Mouse (Mus musculus) limb, embryonic 10.5 days (tissue): ENCODE measurements around the gene Il17rd. TPM values are rescaled to one million over a fixed set of nuclear protein-coding genes. Genes with fewer than 3 reads are reported as not detected.

Experiments
- DNase-seq: peaks from one replicate; pipeline ENCODE4 v3.0.0-alpha.2; 2017; ENCODE audit warnings: low spot score
- H3K27ac ChIP-seq: fragments of 300-500 bp; sonication (generic); 2 replicates; pipeline ENCODE4 v1.5.1; 2016; ENCODE audit warnings: mild to moderate bottlenecking
- H3K27me3 ChIP-seq: fragments of 300-500 bp; sonication (generic); 2 replicates; pipeline ENCODE4 v1.6.1; 2016; ENCODE audit warnings: low read depth, mild to moderate bottlenecking; ENCODE audit not compliant: poor library complexity, severe bottlenecking
- H3K36me3 ChIP-seq: fragments of 300-500 bp; sonication (generic); 2 replicates; pipeline ENCODE4 v1.6.1; 2016; ENCODE audit warnings: mild to moderate bottlenecking, moderate library complexity
- H3K4me1 ChIP-seq: fragments of 300-500 bp; sonication (generic); 2 replicates; pipeline ENCODE4 v1.6.1; 2016
- H3K4me3 ChIP-seq: fragments of 300-500 bp; sonication (generic); 2 replicates; pipeline ENCODE4 v1.5.1; 2016; ENCODE audit warnings: mild to moderate bottlenecking, moderate library complexity
- H3K9me3 ChIP-seq: fragments of 300-500 bp; sonication (generic); replicated peaks from 2 replicates; pipeline ENCODE4 v1.6.1; 2016; ENCODE audit warnings: mild to moderate bottlenecking
- WGBS: fragments of 180-500 bp; shearing (Covaris S2); methylation state at CpG from one replicate; pipeline ENCODE4 v1.1.7; 2016; 5-methylcytosine and 5-hydroxymethylcytosine counted together
- polyA plus RNA-seq: library from polyadenylated mRNA; unstranded; fragments of >200 nt; fragmentation: Nextera tagmentation; extraction: Ambion mirVana; gene quantifications from 2 replicates; pipeline ENCODE4 v1.2.1, GENCODE M21; 2016

Gene Il17rd
- polyA plus RNA-seq, 1 experiment from 2014 or later, result 17.4 TPM

DNA sequence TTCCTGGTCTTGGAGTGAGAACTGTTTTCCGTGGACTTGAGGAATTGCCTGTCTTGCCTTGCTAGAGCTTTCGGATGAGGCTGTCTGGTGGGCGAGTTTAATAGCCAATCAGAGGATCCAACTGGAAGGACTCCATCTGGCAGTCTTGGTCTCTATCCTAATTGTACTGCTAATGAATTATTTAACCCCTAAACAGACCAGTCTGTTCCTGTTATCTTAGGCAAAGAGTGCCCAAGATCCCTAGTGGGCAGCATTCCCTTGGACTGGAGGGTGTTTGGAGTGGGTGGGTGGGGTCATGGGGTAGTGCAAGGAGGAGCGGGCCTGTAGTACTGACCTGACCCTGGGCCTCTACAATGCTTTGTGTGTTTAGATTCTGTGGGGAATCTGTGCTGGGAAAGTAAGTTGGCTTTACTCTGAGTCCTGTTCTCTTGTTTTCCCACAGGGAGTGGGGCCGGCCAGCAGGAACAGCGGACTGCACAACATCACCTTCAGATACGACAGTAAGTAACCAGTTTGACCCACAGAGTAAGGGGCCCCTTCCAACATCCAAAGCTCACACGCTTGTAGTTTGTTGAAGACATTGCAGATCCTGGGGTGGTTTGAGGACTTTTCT is 37.3 kb downstream of the Il17rd start:
- Histone ChIP-seq H3K27me3 (no peaks in the 10 kb centered on the region), H3K36me3 (peaks cover 57% of the 10 kb centered on the region), H3K4me1 (peaks cover 71% of the 10 kb centered on the region), H3K4me3 (no peak overlapping the region), H3K27ac (peak overlapping the region; percentile 78), H3K9me3 (no peaks in the 10 kb centered on the region)
- no peak for DNase-seq
- 67% methylated on average over 8 of the region's 8 CpGs for WGBS

DNA sequence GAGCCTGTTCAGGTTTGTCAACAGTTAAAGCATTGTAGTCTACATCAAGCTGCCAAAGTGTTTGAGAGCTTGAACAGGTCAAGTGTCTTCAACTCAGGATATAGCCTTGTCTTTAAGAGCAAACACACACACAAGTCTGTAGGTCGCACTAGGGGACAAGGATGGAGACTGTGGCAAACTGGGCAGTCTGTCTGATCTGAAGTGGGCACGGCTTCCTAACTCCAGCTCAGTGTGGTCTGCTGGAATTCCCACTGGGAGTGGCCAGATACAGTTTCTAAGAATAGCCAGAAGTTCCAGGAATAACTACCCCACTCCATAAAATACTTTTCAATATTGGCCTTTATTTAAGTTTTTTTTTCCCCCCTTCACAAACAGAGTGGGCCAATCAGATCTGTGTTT is 37.8 kb downstream of the Il17rd start:
- Histone ChIP-seq H3K27me3 (no peaks in the 10 kb centered on the region), H3K27ac (peak overlapping the region; percentile 78), H3K4me3 (no peak overlapping the region), H3K9me3 (no peaks in the 10 kb centered on the region), H3K36me3 (peaks cover 61% of the 10 kb centered on the region), H3K4me1 (peaks cover 71% of the 10 kb centered on the region)
- no peak for DNase-seq
- WGBS, result 92% methylated on average over 2 of the region's 2 CpGs

DNA sequence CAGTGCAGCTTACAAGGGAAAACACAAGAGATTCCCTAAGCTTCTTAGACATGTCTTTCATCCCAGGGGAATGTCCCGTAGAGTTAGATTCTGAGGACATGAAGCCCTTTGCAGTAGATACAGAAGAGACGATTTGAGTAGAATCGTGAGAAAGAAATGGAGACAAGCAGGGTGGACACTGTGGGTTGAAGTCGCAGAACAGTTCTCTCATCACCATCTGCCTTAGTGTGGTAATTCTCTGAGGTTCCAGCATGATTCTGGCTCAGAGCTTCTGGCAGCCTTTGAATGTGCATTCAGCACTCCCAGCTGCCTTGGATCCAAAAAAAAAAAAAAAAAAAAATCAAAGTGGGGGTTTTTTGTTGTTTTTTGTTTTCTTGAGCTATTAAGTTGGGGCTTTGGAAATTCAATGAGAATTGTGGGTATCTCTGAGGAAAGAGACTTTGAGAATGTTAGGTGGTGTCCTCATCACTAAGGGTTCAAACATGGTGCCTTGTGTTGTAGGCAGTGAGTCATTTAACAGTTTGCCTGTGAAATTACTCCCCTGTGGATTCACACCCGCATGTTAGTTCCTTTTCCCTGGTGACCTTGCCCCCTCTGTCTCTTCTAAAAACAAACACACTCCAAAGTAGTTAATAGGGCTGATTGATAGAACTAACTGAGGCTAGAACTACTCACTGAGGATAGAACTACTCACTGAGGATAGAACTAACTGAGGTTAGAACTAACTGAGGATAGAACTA is 43.0 kb downstream of the Il17rd start:
- H3K4me3 ChIP-seq, result no peak overlapping the region
- H3K4me1 ChIP-seq, result peaks cover 40% of the 10 kb centered on the region
- no peaks in the 10 kb centered on the region for H3K9me3 ChIP-seq
- no peak for DNase-seq
- no peak overlapping the region for H3K27ac ChIP-seq
- 59% methylated on average over 5 of the region's 5 CpGs for WGBS
- no peaks in the 10 kb centered on the region for H3K27me3 ChIP-seq
- H3K36me3 ChIP-seq, result peaks cover 91% of the 10 kb centered on the region

DNA sequence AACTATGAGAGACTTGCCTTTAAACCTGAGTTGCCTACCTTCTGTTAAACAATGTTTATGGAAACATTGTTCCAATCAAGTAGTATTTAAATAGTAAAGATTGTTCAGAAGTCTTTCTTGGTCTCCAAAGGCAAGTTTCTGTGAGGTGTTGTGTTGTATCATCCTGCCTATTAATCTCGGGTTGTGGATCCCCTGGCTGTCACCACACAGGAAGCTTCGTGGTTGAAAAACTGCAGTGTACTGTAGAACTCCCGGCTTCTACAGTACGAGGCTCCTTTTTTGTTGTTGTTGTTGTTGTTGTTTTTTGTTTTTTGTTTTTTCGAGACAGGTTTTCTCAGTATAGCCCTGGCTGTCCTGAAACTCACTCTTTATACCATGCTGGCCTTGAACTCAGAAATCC is 46.7 kb downstream of the Il17rd start:
- DNase-seq, result no peak
- H3K4me1 ChIP-seq, result peaks cover 35% of the 10 kb centered on the region
- peaks cover 94% of the 10 kb centered on the region for H3K36me3 ChIP-seq
- H3K9me3 ChIP-seq, result no peaks in the 10 kb centered on the region
- H3K27me3 ChIP-seq, result no peaks in the 10 kb centered on the region
- H3K4me3 ChIP-seq, result no peak overlapping the region
- 89% methylated on average over 5 of the region's 5 CpGs for WGBS
- H3K27ac ChIP-seq, result no peak overlapping the region

DNA sequence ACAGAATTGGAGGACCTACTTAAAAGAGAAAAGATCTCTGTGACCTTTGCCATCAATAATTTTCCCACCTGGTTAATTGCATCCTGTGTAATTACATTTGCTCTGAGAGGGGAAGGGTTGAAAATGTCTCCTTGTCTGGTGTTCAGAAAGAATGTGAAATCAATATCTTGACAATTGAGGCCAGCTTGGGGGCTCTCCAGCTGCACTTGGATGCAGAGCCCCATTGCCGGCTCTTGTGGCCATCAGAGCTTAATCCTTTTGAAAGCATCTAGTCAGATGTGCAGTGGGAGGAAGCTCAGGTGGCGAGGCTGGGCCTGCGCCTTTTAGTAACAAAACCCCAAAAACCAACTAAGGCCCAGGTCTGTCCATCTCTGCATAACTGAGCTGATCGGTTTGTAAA is 47.3 kb downstream of the Il17rd start:
- H3K27me3 ChIP-seq, result no peaks in the 10 kb centered on the region
- H3K4me3 ChIP-seq, result no peak overlapping the region
- no peaks in the 10 kb centered on the region for H3K9me3 ChIP-seq
- no peak for DNase-seq
- WGBS, result 57% methylated on average over 4 of the region's 4 CpGs
- H3K36me3 ChIP-seq, result peaks cover 94% of the 10 kb centered on the region
- no peak overlapping the region for H3K27ac ChIP-seq
- H3K4me1 ChIP-seq, result peaks cover 30% of the 10 kb centered on the region

DNA sequence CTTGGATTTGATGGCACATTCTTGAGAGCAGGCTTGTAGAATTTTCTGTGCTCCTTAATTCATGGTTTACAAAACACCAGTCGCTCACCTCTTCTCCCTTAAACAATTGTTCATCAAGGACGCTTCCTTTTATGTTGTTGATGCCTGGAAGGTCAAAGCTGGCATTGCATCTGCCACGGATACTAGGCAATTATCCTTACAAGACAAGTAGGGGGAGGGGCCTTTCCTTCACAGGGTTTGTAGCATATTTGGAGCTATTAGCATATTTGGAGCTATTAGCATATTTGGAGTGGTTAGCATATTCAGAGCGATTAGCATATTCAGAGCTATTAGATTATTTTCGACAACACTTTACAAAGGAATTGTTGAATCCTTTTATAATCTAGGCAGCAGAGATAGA is 55.5 kb downstream of the Il17rd start:
- 82% methylated on average over 5 of the region's 5 CpGs for WGBS
- Histone ChIP-seq H3K36me3 (peaks cover 96% of the 10 kb centered on the region), H3K27me3 (no peaks in the 10 kb centered on the region), H3K4me3 (no peak overlapping the region), H3K4me1 (0 out of 2 replicates have a peak, but pooled peaks cover 6% of the 10 kb centered on the region), H3K9me3 (no peaks in the 10 kb centered on the region), H3K27ac (no peak overlapping the region)
- DNase-seq, result no peak

DNA sequence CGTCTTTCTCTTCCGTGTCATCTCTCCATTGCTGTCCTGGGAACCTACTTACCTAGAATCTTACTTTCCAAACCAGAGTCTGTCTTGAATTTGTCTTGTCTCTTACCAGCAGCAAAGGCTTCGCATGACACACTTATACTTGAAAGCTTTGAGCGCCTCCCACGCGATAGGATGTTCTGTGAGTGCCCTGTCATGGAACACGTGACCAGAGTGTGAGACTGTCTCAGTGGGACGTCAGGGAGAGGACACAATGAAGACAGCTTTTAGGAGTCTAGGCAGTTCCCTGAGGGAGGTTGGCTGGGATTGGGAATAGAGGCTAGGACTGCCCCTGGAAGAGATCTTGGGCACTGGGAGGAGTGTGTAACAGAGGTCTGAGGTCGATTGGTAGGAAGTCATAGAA is 57.4 kb downstream of the Il17rd start:
- Histone ChIP-seq H3K4me3 (no peak overlapping the region), H3K9me3 (no peaks in the 10 kb centered on the region), H3K36me3 (peaks cover 96% of the 10 kb centered on the region), H3K4me1 (0 out of 2 replicates have a peak, but pooled peaks cover 6% of the 10 kb centered on the region), H3K27ac (no peak overlapping the region), H3K27me3 (no peaks in the 10 kb centered on the region)
- WGBS, result 82% methylated on average over 9 of the region's 9 CpGs
- DNase-seq, result no peak

DNA sequence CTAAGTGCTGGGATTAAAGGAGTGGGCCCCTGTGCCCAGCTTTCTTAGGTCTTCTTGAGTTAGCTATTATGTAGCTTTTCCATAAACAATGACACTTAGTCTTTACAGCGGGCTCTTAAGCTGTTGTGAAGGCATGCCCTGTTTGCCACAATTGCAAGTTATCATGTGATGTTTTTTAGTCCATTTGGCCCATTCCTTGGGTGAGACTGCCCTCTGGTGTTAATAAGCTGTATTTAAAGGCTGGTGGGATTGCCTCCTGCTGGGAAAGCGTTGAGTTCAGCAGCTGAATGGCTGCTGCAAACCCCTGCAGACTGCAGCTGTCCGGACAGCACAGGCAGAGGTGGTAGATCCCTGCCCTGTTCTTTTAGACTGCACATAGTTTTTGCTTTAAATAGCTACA is 58.0 kb downstream of the Il17rd start:
- DNase-seq, result peak; percentile 76
- Histone ChIP-seq H3K4me1 (0 out of 2 replicates have a peak, but pooled peaks cover 6% of the 10 kb centered on the region), H3K36me3 (peaks cover 98% of the 10 kb centered on the region), H3K27me3 (no peaks in the 10 kb centered on the region), H3K27ac (peak overlapping the region; percentile 25; the same call in 1 of the 2 replicates), H3K4me3 (no peak overlapping the region), H3K9me3 (no peaks in the 10 kb centered on the region)
- 50% methylated on average over 3 of the region's 3 CpGs for WGBS

DNA sequence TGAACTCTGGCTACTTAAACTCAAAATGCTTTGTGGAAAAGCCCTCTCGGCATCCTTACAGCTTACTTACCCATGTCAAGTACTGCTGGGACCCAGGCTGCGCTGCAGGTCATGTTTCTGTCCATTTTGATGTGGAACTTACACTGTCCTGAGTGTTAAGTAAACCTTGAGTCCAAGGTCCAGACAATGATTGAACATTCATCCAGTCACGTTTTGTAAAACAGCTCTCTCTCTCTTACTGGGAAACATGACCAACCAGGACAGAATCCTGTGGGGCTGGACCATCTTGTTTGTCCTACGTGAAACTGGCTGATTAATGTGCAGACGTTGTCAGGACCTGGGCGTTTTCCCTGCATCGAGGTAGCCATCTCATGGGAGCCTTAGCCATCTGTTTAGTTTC is 63.0 kb downstream of the Il17rd start:
- Histone ChIP-seq H3K27ac (no peak overlapping the region), H3K36me3 (peaks cover 98% of the 10 kb centered on the region)
- WGBS, result 68% methylated on average over 7 of the region's 7 CpGs

DNA sequence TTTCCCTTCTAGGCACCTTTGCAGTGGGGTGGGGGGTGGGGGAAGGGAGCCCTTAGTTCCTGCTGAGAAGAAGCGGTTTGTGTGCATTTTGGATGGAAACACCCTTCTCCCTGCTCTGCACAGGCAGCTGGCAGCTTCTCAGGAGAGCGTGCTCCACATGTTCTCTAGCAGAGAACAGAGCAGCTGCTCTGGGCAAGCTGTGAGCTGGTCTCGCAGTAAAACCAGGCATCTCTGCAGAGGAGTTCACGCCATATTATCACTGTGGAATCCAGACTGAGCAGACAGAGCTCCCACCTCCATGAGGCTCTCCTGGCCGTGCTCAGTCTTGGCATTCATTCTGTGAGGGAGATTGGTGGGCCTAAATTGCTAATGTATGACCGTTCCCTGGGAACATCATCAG is 64.0 kb downstream of the Il17rd start:
- WGBS, result 82% methylated on average over 6 of the region's 6 CpGs
- Histone ChIP-seq H3K4me1 (no peaks in the 10 kb centered on the region), H3K27ac (no peak overlapping the region), H3K4me3 (no peak overlapping the region), H3K27me3 (no peaks in the 10 kb centered on the region), H3K36me3 (peaks cover 99% of the 10 kb centered on the region), H3K9me3 (no peaks in the 10 kb centered on the region)
- DNase-seq, result no peak

More for the DNA sequence above, 63.0 kb downstream of the Il17rd start:
- no peak overlapping the region for H3K4me3 ChIP-seq
- no peaks in the 10 kb centered on the region for H3K4me1 ChIP-seq
- H3K9me3 ChIP-seq, result no peaks in the 10 kb centered on the region
- no peak for DNase-seq
- H3K27me3 ChIP-seq, result no peaks in the 10 kb centered on the region

DNA sequence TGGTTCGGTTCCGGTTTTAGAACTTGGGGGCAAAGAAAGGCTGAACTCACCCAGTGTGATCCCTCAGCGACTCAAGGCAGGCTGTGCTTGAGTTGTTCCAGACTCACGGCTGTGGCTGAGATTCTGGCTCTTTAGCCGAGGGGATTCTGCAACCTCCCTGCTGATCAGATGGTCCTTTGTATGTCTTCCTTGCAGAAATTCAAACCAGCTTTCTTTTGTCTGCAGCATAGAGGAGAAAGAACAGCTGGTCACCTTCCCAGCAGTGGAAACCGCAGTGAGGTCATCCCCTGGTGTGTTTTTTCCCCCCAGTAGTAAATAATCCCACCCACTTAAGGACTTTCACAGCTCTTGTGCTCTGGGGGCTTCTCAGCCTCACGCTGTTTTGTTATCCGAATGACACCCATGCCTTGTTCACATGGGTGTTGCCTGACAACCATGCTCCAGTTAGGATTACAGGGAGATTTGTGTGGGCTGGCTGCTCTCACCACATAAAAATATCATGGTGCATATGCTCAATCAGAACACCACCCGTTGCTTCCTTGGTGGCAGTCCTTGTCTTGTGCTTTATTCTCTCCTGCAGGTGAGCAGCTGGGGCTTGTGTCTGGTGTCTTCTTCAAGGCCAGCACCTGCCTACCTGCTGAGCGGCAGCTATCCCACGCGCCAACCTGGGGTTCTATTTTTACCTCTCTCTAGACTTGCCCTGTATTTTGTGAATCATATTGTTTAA is 67.2 kb downstream of the Il17rd start:
- H3K36me3 ChIP-seq, result peaks cover 78% of the 10 kb centered on the region
- no peaks in the 10 kb centered on the region for H3K9me3 ChIP-seq
- no peak overlapping the region for H3K27ac ChIP-seq
- no peak overlapping the region for H3K4me3 ChIP-seq
- no peak for DNase-seq
- no peaks in the 10 kb centered on the region for H3K4me1 ChIP-seq
- no peaks in the 10 kb centered on the region for H3K27me3 ChIP-seq
- 88% methylated on average over 12 of the region's 12 CpGs for WGBS

DNA sequence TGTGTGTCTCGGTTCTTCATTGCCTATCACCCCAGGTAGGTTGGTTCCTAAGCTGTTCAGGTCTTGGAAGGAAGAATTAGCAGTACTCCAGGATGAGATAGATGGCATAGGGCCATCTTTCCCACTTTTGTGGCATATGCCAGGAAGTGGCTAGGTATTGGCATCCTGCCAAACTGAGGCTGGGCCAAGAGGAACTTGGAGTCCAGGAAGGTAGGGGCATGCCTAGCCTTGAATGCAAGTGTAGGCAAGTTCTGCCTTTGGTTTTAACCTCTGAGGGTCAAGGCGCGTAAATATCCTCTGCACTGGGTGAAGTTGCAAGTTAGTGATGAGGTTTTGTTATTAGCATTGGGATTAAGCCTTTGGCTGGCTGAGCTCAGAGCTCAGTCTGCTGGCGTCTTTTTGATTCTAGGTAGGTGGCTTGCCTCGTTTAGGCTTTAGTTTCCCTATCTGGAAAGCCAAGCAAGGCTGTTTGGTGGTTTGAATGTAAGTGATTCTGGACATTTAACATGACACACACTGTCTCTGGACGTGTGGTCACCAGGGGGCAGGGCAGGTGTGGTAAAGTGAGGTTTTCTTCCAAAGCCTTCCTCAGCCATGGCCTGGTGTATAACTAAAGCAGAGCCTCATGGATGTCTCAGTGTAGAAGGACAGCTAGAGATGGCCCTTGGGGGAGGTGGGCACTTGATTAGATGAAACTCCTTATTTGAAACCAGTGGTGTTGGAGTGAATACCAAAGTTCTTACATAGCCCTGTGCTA is 70.2 kb downstream of the Il17rd start:
- 74% methylated on average over 6 of the region's 6 CpGs for WGBS
- DNase-seq, result no peak
- H3K4me3 ChIP-seq, result no peak overlapping the region
- H3K27ac ChIP-seq, result no peak overlapping the region
- peaks cover 8% of the 10 kb centered on the region for H3K27me3 ChIP-seq
- no peaks in the 10 kb centered on the region for H3K9me3 ChIP-seq
- H3K36me3 ChIP-seq, result peaks cover 48% of the 10 kb centered on the region
- H3K4me1 ChIP-seq, result peaks cover under 1% of the 10 kb centered on the region; the same call in 1 of the 2 replicates
